ENCODE assay signal across 8 mouse cellular contexts in genomic region chr10:80931695-80932094, GRCm38 (mm10). TPM values are rescaled to one million over a fixed set of nuclear protein-coding genes. Genes with fewer than 3 reads are reported as not detected.
A peak's percentile ranks its signal among the peaks of the same experiment; 100 is the strongest.
DNase-seq lines count a peak whose midpoint lies in the region; ATAC-seq and TF ChIP-seq lines count a peak whose summit lies in the region.

No protein-coding gene starts in this region.

- peaks cover 73% of the 10 kb centered on the region for H3K4me1 ChIP-seq in limb, embryonic 13.5 days
- H3K4me1 ChIP-seq in stomach, postnatal 0 days (replicated peaks; ENCODE audit: control insufficient read depth, insufficient read depth) = peaks cover 19% of the 10 kb centered on the region

- peak overlapping the region; percentile 59 for H3K9ac ChIP-seq in limb, embryonic 13.5 days
- H3K9ac ChIP-seq in stomach, postnatal 0 days (ENCODE audit: low read length) = peak overlapping the region; percentile 85; the same call in 1 of the 2 replicates

- no peak for TF ChIP-seq EP300 in stomach, postnatal 0 days (optimal IDR thresholded peaks at IDR 0.05)

- no peaks in the 10 kb centered on the region for H3K36me3 ChIP-seq in limb, embryonic 13.5 days
- H3K36me3 ChIP-seq in stomach, postnatal 0 days (ENCODE audit: control insufficient read depth, insufficient read depth, low read length) = no peaks in the 10 kb centered on the region

- H3K4me2 ChIP-seq in limb, embryonic 13.5 days (replicated peaks) = peak overlapping the region; percentile 89
- peak overlapping the region; percentile 94 for H3K4me2 ChIP-seq in stomach, postnatal 0 days (replicated peaks; ENCODE audit: low read depth)

- no peak for TF ChIP-seq CTCF in stomach, postnatal 0 days (IDR thresholded peaks at IDR 0.05; ENCODE audit: low read depth)

- H3K27me3 ChIP-seq in limb, embryonic 13.5 days = peaks cover 40% of the 10 kb centered on the region
- H3K27me3 ChIP-seq in stomach, postnatal 0 days (ENCODE audit: control insufficient read depth, insufficient read depth, low read length) = no peaks in the 10 kb centered on the region

- peak overlapping the region; percentile 73 for H3K4me3 ChIP-seq in limb, embryonic 13.5 days
- H3K4me3 ChIP-seq in stomach, postnatal 0 days (ENCODE audit: low read depth, low read length) = peak overlapping the region; percentile 81

- peak overlapping the region; percentile 1; the same call in 1 of the 2 replicates for H3K27ac ChIP-seq in limb, embryonic 13.5 days
- H3K27ac ChIP-seq in stomach, postnatal 0 days (replicated peaks) = peak overlapping the region; percentile 75

- no peak for ATAC-seq in limb, embryonic 13.5 days (ENCODE audit: low FRiP score, low read depth)
- no peak for ATAC-seq in stomach, postnatal 0 days (ENCODE audit: low FRiP score, low TSS enrichment)

- peak; percentile 30 for DNase-seq in gastrocnemius, adult 18-20 months (ENCODE audit: low spot score)
- DNase-seq in gastrocnemius, postnatal 4 days (ENCODE audit: low spot score in 2 of 2) = no peak
- peak; percentile 17 to 29 for DNase-seq in thymus, postnatal 10 days (ENCODE audit: low spot score in 2 of 2)
- DNase-seq in thymus, postnatal 0 days (ENCODE audit: low spot score) = no peak
- DNase-seq in stomach, postnatal 0 days (ENCODE audit: low spot score) = no peak
- DNase-seq in right cerebral cortex, postnatal 25 days = no peak
- no peak for DNase-seq in frontal cortex, postnatal 10 days (ENCODE audit: low spot score in 2 of 2)

- H3K9me3 ChIP-seq in limb, embryonic 13.5 days = no peaks in the 10 kb centered on the region
- H3K9me3 ChIP-seq in stomach, postnatal 0 days (ENCODE audit: control insufficient read depth, low read length) = no peaks in the 10 kb centered on the region

- 2% methylated on average over 26 of the region's 26 CpGs for WGBS in limb, embryonic 13.5 days
- 11% methylated on average over 26 of the region's 26 CpGs for WGBS in stomach, postnatal 0 days

RNA-seq across cellular contexts. Expression of gene Gadd45b, which starts 1.8 kb away (rescaled TPM):
- 10 to 100 TPM; 17.3 to 25.0 TPM for total RNA-seq in gastrocnemius, adult 18-20 months (2021)
- 10 to 100 TPM; 13.5 to 16.3 TPM for total RNA-seq in gastrocnemius, postnatal 4 days (2021)
- 19.0 and 21.7 TPM in 2 replicates for polyA plus RNA-seq in thymus, postnatal 0 days (2015; fragmentation: Nextera tagmentation; extraction: Ambion mirVana)
- 32.3 and 32.7 TPM in 2 replicates for polyA plus RNA-seq in limb, embryonic 13.5 days (2015; fragmentation: Nextera tagmentation; extraction: Ambion mirVana)
- polyA plus RNA-seq in stomach, postnatal 0 days (2015; fragmentation: Nextera tagmentation; extraction: Ambion mirVana) = 59.5 and 62.2 TPM in 2 replicates

RNA-seq across cellular contexts. Expression of gene Lmnb2, which starts 13.7 kb away (rescaled TPM):
- 1 to 10 TPM; 2.7 to 3.2 TPM for total RNA-seq in gastrocnemius, adult 18-20 months (2021)
- 10 to 100 TPM; 46.8 to 50.5 TPM for total RNA-seq in gastrocnemius, postnatal 4 days (2021)
- 28.0 and 28.5 TPM in 2 replicates for polyA plus RNA-seq in thymus, postnatal 0 days (2015; fragmentation: Nextera tagmentation; extraction: Ambion mirVana)
- polyA plus RNA-seq in limb, embryonic 13.5 days (2015; fragmentation: Nextera tagmentation; extraction: Ambion mirVana) = 54.6 and 63.2 TPM in 2 replicates
- 12.0 and 12.4 TPM in 2 replicates for polyA plus RNA-seq in stomach, postnatal 0 days (2015; fragmentation: Nextera tagmentation; extraction: Ambion mirVana)

RNA-seq across cellular contexts. Expression of gene Timm13, which starts 30.9 kb away (rescaled TPM):
- total RNA-seq in gastrocnemius, adult 18-20 months (2021) = 100 to 1,000 TPM; 109 to 127 TPM
- total RNA-seq in gastrocnemius, postnatal 4 days (2021) = 100 to 1,000 TPM; 120 to 134 TPM
- 337 and 351 TPM in 2 replicates for polyA plus RNA-seq in thymus, postnatal 0 days (2015; fragmentation: Nextera tagmentation; extraction: Ambion mirVana)
- 306 and 335 TPM in 2 replicates for polyA plus RNA-seq in limb, embryonic 13.5 days (2015; fragmentation: Nextera tagmentation; extraction: Ambion mirVana)
- polyA plus RNA-seq in stomach, postnatal 0 days (2015; fragmentation: Nextera tagmentation; extraction: Ambion mirVana) = 292 and 304 TPM in 2 replicates

Comparison
In these comparisons a context has a peak if more than half of its experiments do, and no peak if none do; other contexts are left out.
1. DNase-seq: peak in gastrocnemius, adult 18-20 months (single experiment) and thymus, postnatal 10 days (2 of 2); none in gastrocnemius, postnatal 4 days (0 of 2), thymus, postnatal 0 days (single experiment), stomach, postnatal 0 days (single experiment), right cerebral cortex, postnatal 25 days (single experiment) and frontal cortex, postnatal 10 days (0 of 2).